Mouse (Mus musculus): ENCODE results near the gene Sh3d19. TPM values are rescaled to one million over a fixed set of nuclear protein-coding genes. Genes with fewer than 3 reads are reported as not detected.
A peak's percentile ranks its signal among the peaks of the same experiment; 100 is the strongest.

Gene Sh3d19
- polyA plus RNA-seq, 1 experiment, result 12.5 TPM

DNA sequence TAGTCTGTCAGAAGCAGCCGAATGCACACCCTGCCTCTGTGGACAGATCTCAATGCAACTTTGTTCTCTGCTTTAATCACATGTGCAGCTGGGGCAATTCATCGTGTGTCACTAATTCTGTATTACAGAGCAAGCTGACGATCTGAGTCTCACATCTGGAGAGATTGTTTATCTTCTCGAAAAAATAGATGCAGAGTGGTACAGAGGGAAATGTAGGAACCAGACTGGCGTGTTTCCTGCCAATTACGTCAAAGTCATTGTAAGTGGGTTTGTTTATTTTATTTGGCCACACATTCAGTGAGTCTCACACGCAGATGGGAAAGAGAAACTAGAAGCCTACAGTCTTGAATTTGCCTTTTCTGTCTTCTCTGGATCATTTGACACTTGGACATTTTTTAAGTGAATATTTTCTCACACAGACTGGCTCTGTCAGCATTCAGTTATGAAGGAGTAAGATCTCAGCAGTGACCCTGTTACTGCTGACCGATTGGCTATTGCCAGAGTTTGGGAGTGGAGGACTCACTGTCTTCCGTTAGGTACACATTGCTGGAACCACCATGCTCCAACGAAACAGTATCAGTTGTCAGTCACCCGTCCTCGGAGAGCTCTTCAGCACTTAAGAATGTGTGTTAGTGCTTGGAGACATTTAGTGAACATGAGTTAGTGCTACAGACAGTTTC is 143.9 kb downstream of the Sh3d19 start:
- H3K27ac ChIP-seq (replicated peaks; ENCODE audit: low read depth, low read length), result peak overlapping the region; percentile 86
- peak overlapping the region; percentile 14 for H3K4me3 ChIP-seq (ENCODE audit: insufficient read depth, low read depth, low read length)
- 0 out of 2 replicates have a peak, but pooled peaks cover 2% of the 10 kb centered on the region for H3K4me1 ChIP-seq (ENCODE audit: control insufficient read depth, insufficient read depth, insufficient read length, low read length)

- H3K27ac ChIP-seq (replicated peaks; ENCODE audit: low read depth, low read length), result no peak overlapping the region
- H3K4me3 ChIP-seq (ENCODE audit: insufficient read depth, low read depth, low read length), result no peak overlapping the region
- H3K4me1 ChIP-seq (ENCODE audit: control insufficient read depth, insufficient read depth, insufficient read length, low read length), result 0 out of 2 replicates have a peak, but pooled peaks cover 2% of the 10 kb centered on the region
Measured at GRCm38 (mm10) chr3:86116951-86117350, 146.0 kb downstream of the Sh3d19 start.

GRCm38 (mm10) chr3:86119237-86119932 is 148.5 kb downstream of the Sh3d19 start:
- 0 out of 2 replicates have a peak, but pooled peaks cover 2% of the 10 kb centered on the region for H3K4me1 ChIP-seq (ENCODE audit: control insufficient read depth, insufficient read depth, insufficient read length, low read length)
- no peak overlapping the region for H3K4me3 ChIP-seq (ENCODE audit: insufficient read depth, low read depth, low read length)
- no peak overlapping the region for H3K27ac ChIP-seq (replicated peaks; ENCODE audit: low read depth, low read length)

- Histone ChIP-seq H3K4me3 (ENCODE audit: insufficient read depth, low read depth, low read length) (no peak overlapping the region), H3K27ac (replicated peaks; ENCODE audit: low read depth, low read length) (no peak overlapping the region), H3K4me1 (ENCODE audit: control insufficient read depth, insufficient read depth, insufficient read length, low read length) (no peaks in the 10 kb centered on the region)
Measured at GRCm38 (mm10) chr3:86122156-86122555, 151.2 kb downstream of the Sh3d19 start.

DNA sequence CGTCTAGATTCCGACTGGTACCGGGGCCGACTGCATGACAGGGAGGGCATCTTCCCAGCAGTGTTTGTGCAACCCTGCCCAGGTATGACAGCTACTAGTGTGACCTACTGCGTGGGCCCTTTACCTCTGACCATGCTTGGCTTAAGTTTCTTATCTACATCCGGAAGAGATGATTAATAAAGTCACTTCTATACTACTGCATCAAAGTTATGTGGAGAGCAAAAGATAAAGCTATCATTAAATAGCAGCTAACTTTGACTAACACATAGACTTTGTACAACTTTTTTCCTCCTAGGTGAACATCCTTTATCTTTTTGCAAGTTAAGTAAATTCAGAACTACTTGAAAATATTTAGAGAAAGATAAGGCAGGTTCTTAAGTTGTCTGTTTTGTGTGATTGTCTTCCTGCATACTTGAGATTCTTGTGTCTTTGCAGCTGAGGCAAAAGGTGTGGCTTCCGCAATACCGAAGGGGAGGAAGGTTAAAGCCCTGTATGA is 152.4 kb downstream of the Sh3d19 start:
- Histone ChIP-seq H3K27ac (replicated peaks; ENCODE audit: low read depth, low read length) (no peak overlapping the region), H3K4me3 (ENCODE audit: insufficient read depth, low read depth, low read length) (no peak overlapping the region), H3K4me1 (ENCODE audit: control insufficient read depth, insufficient read depth, insufficient read length, low read length) (no peaks in the 10 kb centered on the region)

DNA sequence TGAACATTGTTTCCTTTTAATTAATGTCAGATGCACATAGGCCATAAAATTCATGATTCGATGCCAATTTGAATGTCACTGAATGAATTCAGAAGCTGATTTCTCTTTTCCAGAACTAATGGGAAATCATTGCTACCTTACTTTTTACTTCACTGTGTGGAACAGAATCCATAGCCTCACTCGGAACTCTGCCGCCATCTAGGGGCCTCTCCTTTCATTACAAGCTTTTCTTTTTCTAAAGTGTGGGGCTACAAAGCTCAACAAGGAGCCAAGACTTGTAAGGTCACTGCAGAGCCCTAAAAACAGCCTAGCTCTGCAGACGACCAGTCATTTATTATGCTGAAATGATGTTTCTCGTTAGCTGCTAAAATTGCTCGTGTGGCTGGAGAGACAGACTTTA is 158.8 kb downstream of the Sh3d19 start:
- no peak overlapping the region for H3K4me3 ChIP-seq (ENCODE audit: insufficient read depth, low read depth, low read length)
- H3K4me1 ChIP-seq (ENCODE audit: control insufficient read depth, insufficient read depth, insufficient read length, low read length), result no peaks in the 10 kb centered on the region
- no peak overlapping the region for H3K27ac ChIP-seq (replicated peaks; ENCODE audit: low read depth, low read length)

- Histone ChIP-seq H3K4me1 (ENCODE audit: control insufficient read depth, insufficient read depth, insufficient read length, low read length) (no peaks in the 10 kb centered on the region), H3K4me3 (ENCODE audit: insufficient read depth, low read depth, low read length) (no peak overlapping the region), H3K27ac (replicated peaks; ENCODE audit: low read depth, low read length) (no peak overlapping the region)
Measured at GRCm38 (mm10) chr3:86134939-86135638, 164.2 kb downstream of the Sh3d19 start.

DNA sequence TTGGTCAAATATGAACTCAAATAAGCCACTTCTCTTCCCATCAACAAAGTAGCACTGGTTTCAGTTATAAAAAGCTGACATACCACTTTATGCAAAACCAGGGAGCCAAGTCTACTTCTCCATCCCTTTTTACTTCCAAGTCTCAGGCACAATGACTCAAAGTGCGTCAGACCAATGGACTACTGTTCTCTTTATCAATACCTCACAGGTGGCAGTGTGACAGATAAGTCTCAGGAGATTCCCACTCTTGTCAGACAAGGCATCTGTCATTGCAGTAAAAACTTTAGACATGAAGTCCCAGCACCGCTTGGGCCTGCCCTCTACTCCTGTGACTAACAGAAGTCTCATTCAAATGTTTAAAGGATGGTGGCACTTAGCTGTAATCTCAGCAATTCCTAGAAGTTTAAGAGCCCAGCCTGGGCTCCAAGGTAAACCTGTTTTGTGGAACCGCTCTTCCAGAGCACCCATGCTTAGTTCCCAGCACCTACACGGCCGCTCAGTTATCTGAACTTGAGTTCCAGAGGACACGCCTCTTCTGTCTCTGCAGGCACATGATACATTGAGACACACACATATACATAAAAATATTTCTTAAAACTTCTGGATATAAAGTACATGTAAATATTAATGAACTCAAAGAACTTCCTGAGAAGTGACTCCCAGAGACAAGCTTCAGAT is 165.1 kb downstream of the Sh3d19 start:
- H3K27ac ChIP-seq (replicated peaks; ENCODE audit: low read depth, low read length), result no peak overlapping the region
- no peak overlapping the region for H3K4me3 ChIP-seq (ENCODE audit: insufficient read depth, low read depth, low read length)
- peaks cover under 1% of the 10 kb centered on the region; the same call in 1 of the 2 replicates for H3K4me1 ChIP-seq (ENCODE audit: control insufficient read depth, insufficient read depth, insufficient read length, low read length)

GRCm38 (mm10) chr3:86136936-86137574 is 166.1 kb downstream of the Sh3d19 start:
- no peak overlapping the region for H3K27ac ChIP-seq (replicated peaks; ENCODE audit: low read depth, low read length)
- H3K4me3 ChIP-seq (ENCODE audit: insufficient read depth, low read depth, low read length), result no peak overlapping the region
- peaks cover 6% of the 10 kb centered on the region; the same call in 1 of the 2 replicates for H3K4me1 ChIP-seq (ENCODE audit: control insufficient read depth, insufficient read depth, insufficient read length, low read length)

DNA sequence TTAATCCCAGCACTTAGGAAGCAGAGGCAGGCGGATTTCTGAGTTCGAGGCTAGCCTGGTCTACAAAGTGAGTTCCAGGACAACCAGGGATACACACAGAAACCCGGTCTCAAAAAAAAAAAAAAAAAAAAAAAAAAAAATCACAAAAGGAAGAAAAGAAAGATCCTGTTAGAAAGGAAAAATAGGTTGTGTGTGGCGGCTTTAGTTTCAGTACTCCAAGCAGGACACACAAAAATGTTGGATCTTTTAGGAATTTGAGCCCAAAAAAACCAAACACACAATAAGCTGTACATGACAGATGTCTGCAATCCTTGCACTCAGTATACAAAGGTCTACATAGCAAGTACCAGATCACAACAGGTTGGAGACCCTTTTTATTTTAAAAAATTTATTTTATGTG is 168.8 kb downstream of the Sh3d19 start:
- no peak overlapping the region for H3K4me3 ChIP-seq (ENCODE audit: insufficient read depth, low read depth, low read length)
- H3K4me1 ChIP-seq (ENCODE audit: control insufficient read depth, insufficient read depth, insufficient read length, low read length), result peaks cover 6% of the 10 kb centered on the region; the same call in 1 of the 2 replicates
- no peak overlapping the region for H3K27ac ChIP-seq (replicated peaks; ENCODE audit: low read depth, low read length)

GRCm38 (mm10) chr3:86141366-86141765 is 170.5 kb downstream of the Sh3d19 start:
- Histone ChIP-seq H3K4me3 (ENCODE audit: insufficient read depth, low read depth, low read length) (peak overlapping the region; percentile 91), H3K4me1 (ENCODE audit: control insufficient read depth, insufficient read depth, insufficient read length, low read length) (peaks cover 6% of the 10 kb centered on the region; the same call in 1 of the 2 replicates), H3K27ac (replicated peaks; ENCODE audit: low read depth, low read length) (no peak overlapping the region)

DNA sequence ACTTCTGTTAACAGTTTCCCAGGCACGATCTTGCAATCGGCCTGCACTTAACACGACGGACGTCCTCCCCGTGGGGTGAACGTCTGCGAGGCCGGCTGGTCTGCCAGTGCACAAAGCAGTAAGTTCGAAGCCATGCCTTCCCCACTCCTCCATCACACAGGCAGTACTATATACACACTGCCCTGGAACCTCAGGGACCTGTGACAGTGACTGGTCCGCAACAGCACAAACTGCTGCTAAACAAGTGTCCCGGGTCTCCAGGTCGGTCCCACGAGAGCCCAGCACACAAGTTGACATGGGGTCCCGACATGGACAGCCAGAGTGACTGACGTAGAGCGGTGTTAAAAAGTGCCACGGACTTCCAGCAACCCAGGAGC is 171.0 kb downstream of the Sh3d19 start:
- Histone ChIP-seq H3K4me3 (ENCODE audit: insufficient read depth, low read depth, low read length) (peak overlapping the region; percentile 91), H3K4me1 (ENCODE audit: control insufficient read depth, insufficient read depth, insufficient read length, low read length) (peaks cover 6% of the 10 kb centered on the region; the same call in 1 of the 2 replicates), H3K27ac (replicated peaks; ENCODE audit: low read depth, low read length) (peak overlapping the region; percentile 20)

GRCm38 (mm10) chr3:86142263-86142933 is 171.5 kb downstream of the Sh3d19 start, which contains the start of gene Rps3a1:
Gene Rps3a1 (minus strand): TSS chr3:86142702.
- H3K4me1 ChIP-seq (ENCODE audit: control insufficient read depth, insufficient read depth, insufficient read length, low read length), result peaks cover 6% of the 10 kb centered on the region; the same call in 1 of the 2 replicates
- peak within 1 kb of the TSS; percentile 91 for H3K4me3 ChIP-seq (ENCODE audit: insufficient read depth, low read depth, low read length)
- H3K27ac ChIP-seq (replicated peaks; ENCODE audit: low read depth, low read length), result peak within 1 kb of the TSS; percentile 20

DNA sequence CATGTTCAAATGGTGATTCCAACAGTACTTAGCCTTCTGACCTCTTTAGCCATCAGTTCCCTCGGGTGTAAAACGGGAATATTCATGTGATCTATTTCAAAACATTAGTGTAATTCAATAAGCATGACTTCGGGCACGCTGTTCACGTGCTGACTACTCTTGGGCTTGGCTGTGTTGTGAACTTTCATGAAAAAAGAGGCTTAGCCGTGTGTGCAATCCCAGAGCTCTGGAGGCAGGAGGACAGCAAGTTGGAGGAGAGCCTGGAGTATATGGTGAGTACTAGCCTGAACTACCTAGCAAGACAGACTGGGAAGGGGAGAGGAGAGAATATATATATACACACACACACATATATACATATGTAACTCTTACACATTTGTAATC is 172.0 kb downstream of the Sh3d19 start:
- no peak overlapping the region for H3K27ac ChIP-seq (replicated peaks; ENCODE audit: low read depth, low read length)
- no peak overlapping the region for H3K4me3 ChIP-seq (ENCODE audit: insufficient read depth, low read depth, low read length)
- H3K4me1 ChIP-seq (ENCODE audit: control insufficient read depth, insufficient read depth, insufficient read length, low read length), result peaks cover 6% of the 10 kb centered on the region; the same call in 1 of the 2 replicates
